Mouse (Mus musculus) bone marrow macrophage, adult 2 months (primary cell): Measurements from ENCODE around the gene Hapln4.

Source experiments
- CTCF ChIP-seq: IDR thresholded peaks from 2 replicates; pipeline ENCODE4 v1.5.1; 2012; ENCODE audit warnings: low read depth, mild to moderate bottlenecking, low read length, moderate library complexity
- POLR2A ChIP-seq: IDR thresholded peaks from 2 replicates; pipeline ENCODE4 v1.6.1; 2012; ENCODE audit warnings: mild to moderate bottlenecking, low read depth, low read length, borderline replicate concordance

- TF ChIP-seq CTCF (no peak), POLR2A (no peak)
These were observed 11.3 kb upstream of the Hapln4 start for GRCm38 (mm10) chr8:70071836-70072440.
